Mouse (Mus musculus) hindbrain, embryonic 16.5 days (tissue): ENCODE data around the gene Gal3st2b. TPM values are rescaled to one million over a fixed set of nuclear protein-coding genes. Genes with fewer than 3 reads are reported as not detected.
"Not testable (repeated sequence)": the region's sequence is repeated elsewhere in the genome, so short reads cannot be mapped to it uniquely, and the experiment has no call there.

Experiments used
- ATAC-seq: fragments of 200-750 bp; cut with Nextera tagmentation; 2 replicates; pipeline ENCODE4 v1.8.0; 2017; ENCODE audit warnings: moderate TSS enrichment, moderate library complexity
- H3K27ac ChIP-seq: fragments of 300-500 bp; sonication (generic); 2 replicates; pipeline ENCODE4 v1.5.1; 2014; ENCODE audit warnings: low read depth, mild to moderate bottlenecking, control low read depth, low read length, moderate library complexity
- H3K27me3 ChIP-seq: fragments of 300-500 bp; sonication (generic); replicated peaks from 2 replicates; pipeline ENCODE4 v1.6.1; 2014; ENCODE audit warnings: low read length; ENCODE audit not compliant: control insufficient read depth, insufficient read depth
- H3K36me3 ChIP-seq: fragments of 300-500 bp; sonication (generic); 2 replicates; pipeline ENCODE4 v1.6.1; 2014; ENCODE audit warnings: mild to moderate bottlenecking, low read length, moderate library complexity, mixed read lengths; ENCODE audit not compliant: control insufficient read depth, insufficient read depth
- H3K4me1 ChIP-seq: fragments of 300-500 bp; sonication (generic); 2 replicates; pipeline ENCODE4 v1.6.1; 2014; ENCODE audit warnings: low read depth, low read length; ENCODE audit not compliant: control insufficient read depth, insufficient read depth
- H3K4me2 ChIP-seq: fragments of 300-500 bp; sonication (generic); 2 replicates; pipeline ENCODE4 v1.6.1; 2014; ENCODE audit warnings: mild to moderate bottlenecking, low read length, control low read depth, moderate library complexity
- H3K4me3 ChIP-seq: fragments of 300-500 bp; sonication (generic); 2 replicates; pipeline ENCODE4 v1.5.1; 2014; ENCODE audit warnings: mild to moderate bottlenecking, low read length, control low read depth, moderate library complexity
- H3K9ac ChIP-seq: fragments of 300-500 bp; sonication (generic); 2 replicates; pipeline ENCODE4 v1.6.1; 2014; ENCODE audit warnings: low read depth, mild to moderate bottlenecking, control low read depth, low read length, moderate library complexity
- H3K9me3 ChIP-seq: fragments of 300-500 bp; sonication (generic); 2 replicates; pipeline ENCODE4 v1.6.1; 2014; ENCODE audit warnings: mild to moderate bottlenecking, low read length, moderate library complexity; ENCODE audit not compliant: control insufficient read depth
- WGBS: fragments of 180-500 bp; shearing (Covaris S2); extraction: QIAGEN DNeasy Blood & Tissue Kit; methylation state at CpG from one replicate; pipeline ENCODE4 v1.1.7; 2014; 5-methylcytosine and 5-hydroxymethylcytosine counted together
- polyA plus RNA-seq: library from polyadenylated mRNA; unstranded; fragments of >200 nt; fragmentation: Nextera tagmentation; extraction: Ambion mirVana; gene quantifications from 2 replicates; pipeline ENCODE4 v1.2.1, GENCODE M21; 2015

Gene Gal3st2b
- polyA plus RNA-seq, 1 experiment from 2014 or later, result 0.08 TPM

GRCm38 (mm10) chr1:93970380-93970779, 52.3 kb downstream of the Gal3st2b start:
- not testable (repeated sequence) for H3K9me3 ChIP-seq, H3K27me3 ChIP-seq, H3K27ac ChIP-seq, H3K9ac ChIP-seq, H3K4me3 ChIP-seq, ATAC-seq, H3K4me1 ChIP-seq, H3K4me2 ChIP-seq, H3K36me3 ChIP-seq
- WGBS, result 53% methylated on average over 3 of the region's 5 CpGs

GRCm38 (mm10) chr1:93970797-93971196, 52.7 kb downstream of the Gal3st2b start:
- H3K4me2 ChIP-seq, ATAC-seq, H3K9me3 ChIP-seq, H3K27ac ChIP-seq, H3K4me1 ChIP-seq, H3K4me3 ChIP-seq, H3K9ac ChIP-seq, H3K27me3 ChIP-seq, H3K36me3 ChIP-seq: not testable (repeated sequence)
- no CpG with 5 or more reads among the region's 4 CpGs for WGBS

GRCm38 (mm10) chr1:93975764-93976163, 57.7 kb downstream of the Gal3st2b start:
- ATAC-seq, H3K4me1 ChIP-seq, H3K27me3 ChIP-seq, H3K4me2 ChIP-seq, H3K36me3 ChIP-seq, H3K4me3 ChIP-seq, H3K9me3 ChIP-seq, H3K27ac ChIP-seq, H3K9ac ChIP-seq: not testable (repeated sequence)
- WGBS, result 80% methylated on average over 1 of the region's 4 CpGs

GRCm38 (mm10) chr1:93978287-93978686, 60.2 kb downstream of the Gal3st2b start:
- H3K9me3 ChIP-seq, H3K9ac ChIP-seq, H3K4me3 ChIP-seq, H3K36me3 ChIP-seq, ATAC-seq, H3K4me2 ChIP-seq, H3K27ac ChIP-seq, H3K4me1 ChIP-seq, H3K27me3 ChIP-seq: not testable (repeated sequence)
- WGBS, result no CpG with 5 or more reads among the region's 7 CpGs

- not testable (repeated sequence) for H3K27ac ChIP-seq, H3K9ac ChIP-seq, H3K4me3 ChIP-seq, H3K9me3 ChIP-seq, H3K4me1 ChIP-seq, H3K27me3 ChIP-seq, H3K36me3 ChIP-seq, H3K4me2 ChIP-seq
- 0 out of 2 replicates have a peak, but pooled peaks have one; percentile 61 for ATAC-seq
- no CpG with 5 or more reads among the region's 2 CpGs for WGBS
Observed at GRCm38 (mm10) chr1:93980932-93981331, 62.8 kb downstream of the Gal3st2b start.

- Histone ChIP-seq H3K27ac (no peak overlapping the region), H3K9ac (no peak overlapping the region), H3K4me3 (no peak overlapping the region), H3K9me3 (no peaks in the 10 kb centered on the region), H3K36me3 (no peaks in the 10 kb centered on the region), H3K27me3 (no peaks in the 10 kb centered on the region), H3K4me1 (no peaks in the 10 kb centered on the region), H3K4me2 (no peak overlapping the region)
- 92% methylated on average over 3 of the region's 3 CpGs for WGBS
- no peak for ATAC-seq
Observed at GRCm38 (mm10) chr1:93986167-93986566, 68.1 kb downstream of the Gal3st2b start.

- Histone ChIP-seq H3K4me2 (no peak overlapping the region), H3K9ac (no peak overlapping the region), H3K4me1 (no peaks in the 10 kb centered on the region), H3K27me3 (no peaks in the 10 kb centered on the region), H3K4me3 (no peak overlapping the region), H3K36me3 (no peaks in the 10 kb centered on the region), H3K9me3 (no peaks in the 10 kb centered on the region), H3K27ac (no peak overlapping the region)
- ATAC-seq, result no peak
- 76% methylated on average over 3 of the region's 3 CpGs for WGBS
Observed at GRCm38 (mm10) chr1:93988786-93989185, 70.7 kb downstream of the Gal3st2b start.

GRCm38 (mm10) chr1:93990209-93990608, 72.1 kb downstream of the Gal3st2b start, which contains the start of gene Gal3st2c:
Gene Gal3st2c, plus strand, starts transcription at chr1:93990509.
- ATAC-seq, H3K27ac ChIP-seq, H3K4me3 ChIP-seq, H3K9me3 ChIP-seq, H3K9ac ChIP-seq, H3K4me2 ChIP-seq, H3K27me3 ChIP-seq, H3K36me3 ChIP-seq, H3K4me1 ChIP-seq: not testable (repeated sequence)
- 89% methylated on average over 6 of the region's 8 CpGs for WGBS

GRCm38 (mm10) chr1:93991068-93991467, 73.0 kb downstream of the Gal3st2b start:
- not testable (repeated sequence) for H3K4me1 ChIP-seq, H3K36me3 ChIP-seq, H3K27ac ChIP-seq, H3K4me3 ChIP-seq, H3K9ac ChIP-seq, H3K9me3 ChIP-seq, ATAC-seq, H3K4me2 ChIP-seq, H3K27me3 ChIP-seq
- WGBS, result 61% methylated on average over 2 of the region's 2 CpGs

GRCm38 (mm10) chr1:93991491-93991890, 73.4 kb downstream of the Gal3st2b start:
- not testable (repeated sequence) for H3K9ac ChIP-seq, ATAC-seq
- WGBS, result 86% methylated on average over 3 of the region's 3 CpGs

More at GRCm38 (mm10) chr1:93991491-93991890, 73.4 kb downstream of the Gal3st2b start:
- H3K27ac ChIP-seq, H3K4me1 ChIP-seq, H3K9me3 ChIP-seq, H3K4me2 ChIP-seq, H3K4me3 ChIP-seq, H3K36me3 ChIP-seq, H3K27me3 ChIP-seq: not testable (repeated sequence)
